Mouse (Mus musculus) urinary bladder, postnatal 10 days (tissue): ENCODE data around the gene Slc25a31.

Experiments used
- DNase-seq: peaks from one replicate; pipeline ENCODE4 v3.0.0; 2022; ENCODE audit warnings: low spot score

Gene Slc25a31

DNA sequence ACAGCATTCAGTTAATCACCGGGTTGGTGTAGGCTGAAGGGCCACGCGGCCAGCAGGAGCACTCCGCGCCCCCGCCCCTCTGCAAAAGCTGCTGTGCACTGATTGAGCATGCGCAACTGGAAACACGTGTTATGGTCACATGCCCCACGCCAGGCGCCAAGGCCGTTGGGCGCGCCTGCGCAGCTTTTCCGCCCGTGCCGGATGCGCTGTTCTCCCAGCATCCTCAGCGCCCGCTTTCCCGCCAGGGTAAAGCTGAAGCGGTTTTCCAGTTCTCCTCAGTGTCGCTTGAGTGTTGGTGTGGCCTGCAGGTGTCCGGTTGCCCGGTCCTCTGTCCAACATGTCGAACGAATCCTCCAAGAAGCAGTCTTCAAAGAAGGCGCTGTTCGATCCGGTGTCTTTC, at the start of gene Slc25a31:
Gene Slc25a31, plus strand, starts transcription at position 201 of the 400 bp plus-strand sequence.
- DNase-seq: no peak

DNA sequence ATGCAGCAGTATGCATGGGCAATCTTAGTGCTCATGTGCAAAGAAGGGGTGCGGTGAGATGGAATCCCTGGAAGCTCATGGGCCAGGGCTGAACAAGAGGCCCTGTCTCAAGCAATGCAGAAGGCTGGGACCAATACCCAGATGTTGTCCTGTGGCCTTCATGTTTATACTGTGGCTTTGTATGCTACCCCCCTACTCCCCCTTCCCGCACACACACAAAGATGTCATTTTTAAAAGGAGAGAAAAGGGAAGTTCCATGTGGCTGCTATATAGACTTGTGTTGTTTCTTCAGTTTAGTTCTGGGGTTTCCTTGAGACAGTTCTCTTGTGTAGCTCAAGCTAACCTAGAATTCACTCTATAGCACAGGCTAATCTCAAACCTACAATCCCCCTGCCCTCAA, 48.4 kb upstream of the Slc25a31 start:
- DNase-seq: no peak

DNA sequence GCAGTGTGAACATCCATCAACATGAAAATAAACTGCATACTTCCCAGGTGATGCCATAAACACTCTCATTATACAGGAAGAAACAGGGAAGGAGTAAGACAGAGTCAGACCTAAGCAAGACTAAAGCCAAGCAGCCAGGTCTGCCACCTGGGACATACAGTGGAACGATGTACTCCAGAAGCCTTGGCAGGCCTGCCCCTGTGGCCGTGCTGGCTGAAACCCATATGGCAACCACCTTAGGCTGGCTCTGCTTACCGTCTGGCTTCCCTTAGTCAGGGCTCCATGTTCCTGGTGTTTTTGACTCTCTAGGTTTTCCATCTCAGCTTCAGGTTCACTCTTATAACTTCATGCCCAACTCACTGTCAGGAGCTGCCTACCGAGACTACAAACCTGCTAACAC, 42.5 kb upstream of the Slc25a31 start:
- no peak for DNase-seq

DNA sequence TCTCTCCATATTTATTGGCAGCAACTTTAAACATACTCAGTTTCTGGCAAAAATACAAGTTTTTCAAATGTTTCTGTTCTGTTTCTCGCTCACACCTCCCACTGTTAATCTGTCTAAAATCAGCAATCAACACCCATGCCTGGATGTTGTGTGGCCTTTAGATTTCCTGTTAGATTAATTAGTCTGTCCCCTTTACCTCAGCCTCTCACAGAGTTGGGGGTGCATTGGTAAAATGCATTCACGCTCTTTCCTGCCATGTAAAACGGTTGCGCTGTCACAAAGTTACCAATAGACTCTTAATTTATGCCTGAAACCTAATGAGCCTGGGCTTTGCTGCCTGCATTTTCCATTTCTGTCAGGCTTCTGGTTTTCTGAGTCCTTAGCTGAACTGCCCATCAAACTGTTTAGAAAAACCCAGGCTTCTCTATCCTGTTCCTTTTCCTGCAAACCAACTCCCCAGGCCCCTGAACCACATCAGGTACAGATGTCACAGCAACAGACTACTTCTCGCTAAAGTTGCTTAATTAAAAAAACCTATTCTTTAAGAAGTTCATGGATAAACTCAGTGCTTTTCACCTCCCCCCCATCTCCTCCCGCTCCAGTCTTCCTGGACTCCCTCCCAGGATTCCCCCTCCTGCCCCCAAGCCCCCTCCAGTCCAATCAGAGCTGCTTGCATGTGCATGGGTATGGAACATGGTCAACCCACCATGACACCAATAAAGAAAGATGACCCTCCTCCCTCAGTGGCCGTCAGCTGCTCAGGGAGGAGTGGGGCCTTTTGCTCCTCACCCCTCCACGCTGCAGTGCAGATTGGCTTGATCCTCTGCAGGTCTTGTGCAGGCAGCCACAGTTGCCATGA, 41.6 kb upstream of the Slc25a31 start:
- DNase-seq: no peak

- no peak for DNase-seq
These were observed 39.8 kb upstream of the Slc25a31 start for GRCm38 (mm10) chr3:40668889-40669288.

DNA sequence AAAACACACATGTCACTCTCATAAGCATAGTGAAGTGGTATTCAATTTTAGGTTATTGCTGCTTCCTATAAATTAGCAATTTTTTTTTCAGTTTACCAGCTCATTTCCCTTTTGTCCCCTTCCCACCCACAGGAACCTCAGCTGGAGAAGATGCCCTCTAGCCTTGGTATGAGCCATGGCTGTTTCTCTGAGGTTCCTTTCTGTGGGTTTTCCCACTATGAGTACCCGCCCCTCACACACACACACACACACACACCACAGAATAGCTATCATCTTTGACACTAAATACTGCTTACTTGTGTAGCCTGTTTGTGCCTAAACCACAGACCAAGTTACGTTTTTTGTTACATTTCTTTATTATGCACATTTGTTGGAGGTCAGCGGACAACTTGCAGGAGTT, 39.3 kb upstream of the Slc25a31 start:
- no peak for DNase-seq

- no peak for DNase-seq
These were observed 35.1 kb upstream of the Slc25a31 start for GRCm38 (mm10) chr3:40673515-40673914.

DNA sequence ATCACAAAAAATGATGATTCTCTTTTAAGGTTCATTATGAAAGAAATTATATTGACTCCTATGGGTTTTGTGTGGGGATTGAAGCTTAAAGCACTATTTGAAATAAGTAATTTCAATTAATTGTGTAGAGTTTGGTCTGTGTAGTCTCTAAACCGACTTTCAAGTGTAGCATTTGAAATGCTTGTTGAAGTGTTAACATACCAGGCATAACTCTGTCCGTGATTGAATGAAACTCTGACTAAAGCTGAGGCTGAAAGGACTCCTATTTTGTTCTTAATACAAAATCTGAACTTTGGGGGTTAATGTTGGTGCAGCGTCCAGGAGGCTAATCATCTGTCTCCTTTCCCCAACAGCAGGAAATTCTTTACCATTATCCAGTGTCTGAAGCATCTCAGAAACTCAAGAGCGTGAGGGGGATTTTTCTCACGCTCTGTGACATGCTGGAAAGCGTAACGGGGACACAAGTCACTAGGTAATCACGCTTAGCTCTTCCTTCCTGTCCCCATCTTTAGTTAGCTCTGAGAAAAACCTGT, 33.7 kb upstream of the Slc25a31 start:
- DNase-seq: no peak

DNA sequence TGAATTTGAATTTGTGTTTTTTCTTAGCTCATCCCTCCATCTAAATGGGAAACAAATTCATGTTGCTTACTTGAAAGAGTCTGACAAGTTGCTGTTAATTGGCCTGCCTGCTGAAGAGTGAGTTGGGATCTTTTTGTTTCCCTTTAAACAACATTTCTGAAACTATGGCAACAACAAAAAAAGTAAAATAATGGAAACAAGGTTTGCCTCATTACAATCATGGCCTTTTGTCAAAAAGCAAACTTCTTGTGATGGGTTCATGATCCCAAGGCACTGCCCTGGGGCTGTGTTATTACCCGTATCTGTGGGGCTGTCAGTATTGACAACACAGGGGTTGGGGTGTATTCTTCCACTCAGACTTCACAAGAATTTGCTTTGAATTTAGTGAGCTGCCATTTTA, 29.8 kb upstream of the Slc25a31 start:
- no peak for DNase-seq

GRCm38 (mm10) chr3:40682404-40682803, 26.3 kb upstream of the Slc25a31 start:
- DNase-seq: no peak

GRCm38 (mm10) chr3:40683171-40683570, 25.5 kb upstream of the Slc25a31 start:
- DNase-seq: no peak

DNA sequence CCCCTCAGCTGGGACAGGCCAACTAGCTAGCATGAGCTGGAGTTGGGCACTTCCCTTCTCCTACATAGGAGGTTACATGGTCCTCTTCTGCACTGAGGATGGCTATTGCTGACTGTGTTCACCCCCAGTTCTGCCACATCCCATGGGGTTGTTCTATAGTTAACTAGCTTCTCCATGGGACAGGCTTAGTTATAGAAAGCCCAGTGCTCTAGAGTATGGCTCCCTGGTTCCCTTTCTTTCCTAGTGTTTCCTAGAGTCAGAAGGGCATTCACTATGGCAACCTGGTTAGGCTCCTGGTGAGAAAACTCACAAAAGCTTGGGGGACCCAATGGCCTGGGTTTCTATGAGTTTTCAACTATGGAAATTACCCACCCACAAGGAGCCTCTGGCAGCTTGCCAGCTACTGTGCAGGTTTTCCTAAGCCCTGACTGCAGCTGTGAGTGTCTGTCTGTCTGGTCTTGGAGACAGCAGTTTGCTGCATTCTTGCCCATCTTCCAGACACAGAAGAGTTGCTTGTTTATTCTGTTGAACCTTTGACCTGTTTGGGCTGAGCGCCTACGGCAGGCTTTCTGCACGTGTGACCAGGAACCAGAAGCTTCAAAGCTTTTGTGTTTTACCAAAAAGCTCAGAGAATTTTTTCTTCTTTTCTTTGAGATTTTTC, 22.7 kb upstream of the Slc25a31 start:
- no peak for DNase-seq

- no peak for DNase-seq
These were observed 21.8 kb upstream of the Slc25a31 start for GRCm38 (mm10) chr3:40686836-40687235.

- DNase-seq: no peak
These were observed 21.1 kb upstream of the Slc25a31 start for GRCm38 (mm10) chr3:40687588-40687987.

DNA sequence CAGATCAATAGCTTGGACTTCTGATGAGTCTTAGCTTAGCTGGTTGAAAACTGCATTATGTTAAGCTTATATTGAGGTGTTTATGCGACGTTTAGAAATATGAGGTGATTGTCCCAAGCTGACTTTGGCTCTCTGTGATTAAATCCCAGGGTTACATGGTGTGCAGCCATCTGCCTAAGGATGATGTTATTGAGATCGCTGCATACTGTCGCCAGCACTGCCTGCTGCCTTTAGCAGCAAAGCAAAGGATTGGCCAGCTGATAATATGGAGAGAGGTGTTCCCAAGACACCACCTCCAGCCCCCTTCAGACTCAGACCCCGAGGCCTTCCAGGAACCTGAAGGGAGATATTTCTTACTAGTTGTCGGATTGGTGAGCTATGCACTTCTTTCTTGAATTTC, 17.1 kb upstream of the Slc25a31 start:
- no peak for DNase-seq

- no peak for DNase-seq
These were observed 15.2 kb upstream of the Slc25a31 start for GRCm38 (mm10) chr3:40693435-40693834.

DNA sequence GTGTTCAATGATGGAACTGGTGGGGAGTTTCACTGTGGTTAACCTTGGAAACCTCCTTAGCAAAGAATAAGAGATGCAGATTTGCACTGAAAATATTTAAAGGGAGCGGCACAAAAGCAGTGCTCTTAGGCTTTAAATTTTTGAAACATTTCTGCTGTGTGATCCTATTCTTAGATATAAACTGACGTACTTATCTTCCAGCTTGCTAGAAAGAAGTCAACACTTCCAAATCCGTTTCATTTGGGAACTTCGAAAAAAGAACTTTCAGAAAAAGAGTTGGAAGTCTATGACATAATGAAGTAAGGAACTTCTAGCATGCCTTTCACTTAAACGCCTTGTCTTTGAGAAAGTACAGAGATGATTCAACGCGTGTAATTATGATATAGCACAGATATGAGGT, 14.7 kb upstream of the Slc25a31 start:
- no peak for DNase-seq

DNA sequence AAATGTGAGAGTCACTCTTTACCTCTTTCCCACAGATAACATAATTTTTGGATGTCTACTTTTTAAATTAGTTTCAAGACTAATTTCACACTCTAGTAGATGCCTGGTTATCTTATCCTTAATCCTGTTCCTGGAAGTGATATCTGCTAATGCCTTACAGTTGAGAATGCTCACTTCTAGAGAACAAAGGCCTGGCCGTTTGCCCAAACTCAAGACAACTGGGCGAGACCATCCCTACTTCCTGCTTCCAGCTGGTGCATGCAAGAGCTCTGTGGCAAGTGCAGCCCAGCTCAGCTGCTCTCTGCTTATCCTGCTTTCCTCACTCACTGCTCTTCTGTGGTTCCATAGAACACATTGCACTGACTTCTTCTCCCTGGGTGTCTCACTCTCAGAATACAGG, 14.2 kb upstream of the Slc25a31 start:
- DNase-seq: no peak

DNA sequence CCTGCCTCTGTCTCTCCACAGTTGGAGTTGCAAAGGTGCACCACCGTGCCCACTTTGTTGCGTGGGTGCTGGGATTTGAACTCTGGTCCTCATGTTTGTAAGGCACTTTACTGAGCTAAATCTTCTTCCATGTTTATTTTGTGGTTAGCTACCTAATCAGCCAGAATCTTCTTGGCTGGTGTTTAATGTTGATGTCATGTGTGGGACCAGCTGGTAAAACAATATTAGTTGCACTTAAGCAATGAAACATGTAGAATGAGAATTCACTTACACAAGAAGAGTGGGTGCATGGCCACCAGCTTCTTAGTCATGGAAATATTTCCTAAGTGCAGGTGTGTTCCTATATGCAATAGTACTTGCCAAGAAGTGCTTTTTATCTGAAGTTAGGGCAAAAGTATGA, 13.5 kb upstream of the Slc25a31 start:
- no peak for DNase-seq

GRCm38 (mm10) chr3:40698834-40699233, 9.8 kb upstream of the Slc25a31 start:
- DNase-seq: no peak

DNA sequence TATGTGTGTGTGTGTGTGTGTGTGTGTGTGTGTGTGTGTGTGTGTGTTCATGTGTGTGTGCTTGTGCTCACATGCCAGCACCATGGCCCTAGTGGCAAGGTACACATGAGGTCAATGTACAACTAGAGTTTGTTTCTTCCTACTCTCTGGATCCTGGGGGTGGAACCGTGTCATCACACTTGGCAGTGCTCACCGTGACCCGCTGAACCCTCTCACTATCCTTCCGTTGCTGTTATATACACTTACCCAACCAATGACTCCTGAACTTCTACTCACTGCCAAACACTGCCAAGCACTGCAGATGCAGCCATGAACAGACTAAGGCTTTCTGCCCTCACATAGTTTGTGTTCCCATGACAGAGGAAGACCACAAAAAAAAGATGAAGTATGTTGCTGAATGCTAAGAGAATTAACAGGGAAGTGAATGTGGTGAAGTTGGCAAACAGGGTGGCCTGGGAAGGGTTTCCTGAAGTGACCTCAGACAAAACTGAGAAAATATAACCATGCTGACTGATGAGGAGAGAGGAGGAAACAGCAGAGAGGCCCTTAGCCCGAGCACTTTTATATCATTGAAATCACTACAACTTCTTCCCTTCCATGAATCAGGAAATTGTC, 3.7 kb upstream of the Slc25a31 start:
- DNase-seq: no peak

DNA sequence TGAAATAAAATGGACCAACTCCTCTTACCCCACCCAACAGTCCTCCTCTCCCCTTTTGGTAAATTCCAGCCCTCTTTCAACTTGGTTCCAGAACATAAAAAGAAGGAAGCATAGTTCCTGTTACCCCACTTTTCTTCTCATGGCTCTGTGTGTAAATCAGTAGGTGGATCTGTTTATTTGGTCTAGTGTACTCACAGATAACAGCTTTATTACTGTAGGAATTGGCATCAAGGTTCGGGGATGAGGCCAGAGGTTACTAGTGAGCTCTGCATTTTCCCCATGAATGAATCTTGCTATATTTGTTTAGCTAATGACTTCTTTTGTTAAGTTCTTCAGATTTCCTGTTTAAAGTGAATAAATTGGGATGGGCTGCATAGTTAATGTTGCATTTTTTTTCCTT, 7.4 kb downstream of the Slc25a31 start:
- no peak for DNase-seq

DNA sequence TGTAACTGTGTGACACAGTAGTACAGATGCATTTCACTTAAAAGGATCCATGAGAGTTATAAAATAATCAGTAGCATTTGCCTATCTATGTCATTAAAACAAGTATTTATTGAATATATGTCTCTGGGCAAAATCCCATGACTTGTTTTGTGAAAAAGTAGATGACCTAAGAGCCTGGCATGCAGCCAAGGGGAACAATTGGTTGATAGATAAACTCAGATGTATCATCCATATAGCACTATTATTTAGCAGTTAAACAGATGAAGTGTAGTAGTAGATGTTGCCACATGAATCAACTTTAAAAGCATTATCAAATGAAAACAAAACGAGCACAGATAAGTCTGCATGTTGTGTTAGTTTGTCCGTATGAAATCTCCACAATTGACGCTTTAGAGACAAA, 10.4 kb downstream of the Slc25a31 start:
- DNase-seq: no peak
